Mouse (Mus musculus): ENCODE measurements around the gene Syna.

The Syna gene

DNA sequence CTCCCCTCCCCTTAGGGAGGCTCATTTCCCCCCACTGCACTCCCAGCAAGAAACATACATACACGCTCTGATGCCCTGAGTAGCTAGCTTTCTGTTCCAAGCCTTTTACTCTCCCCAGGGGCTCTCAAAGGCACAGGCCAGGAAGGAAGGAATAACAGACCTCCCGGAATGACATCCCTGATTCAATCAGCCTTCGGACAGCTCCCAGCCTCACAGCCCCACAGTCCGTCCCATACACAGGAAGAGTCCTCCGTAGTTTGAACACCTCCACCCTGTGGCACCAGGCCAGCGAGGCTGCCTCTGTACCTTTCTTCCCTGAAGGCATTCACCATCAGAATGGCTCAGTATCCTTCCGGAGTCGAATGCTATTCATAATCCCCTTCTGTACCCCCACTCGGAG, 31.5 kb downstream of the Syna start:
- WGBS = 31% methylated on average over 9 of the region's 9 CpGs

DNA sequence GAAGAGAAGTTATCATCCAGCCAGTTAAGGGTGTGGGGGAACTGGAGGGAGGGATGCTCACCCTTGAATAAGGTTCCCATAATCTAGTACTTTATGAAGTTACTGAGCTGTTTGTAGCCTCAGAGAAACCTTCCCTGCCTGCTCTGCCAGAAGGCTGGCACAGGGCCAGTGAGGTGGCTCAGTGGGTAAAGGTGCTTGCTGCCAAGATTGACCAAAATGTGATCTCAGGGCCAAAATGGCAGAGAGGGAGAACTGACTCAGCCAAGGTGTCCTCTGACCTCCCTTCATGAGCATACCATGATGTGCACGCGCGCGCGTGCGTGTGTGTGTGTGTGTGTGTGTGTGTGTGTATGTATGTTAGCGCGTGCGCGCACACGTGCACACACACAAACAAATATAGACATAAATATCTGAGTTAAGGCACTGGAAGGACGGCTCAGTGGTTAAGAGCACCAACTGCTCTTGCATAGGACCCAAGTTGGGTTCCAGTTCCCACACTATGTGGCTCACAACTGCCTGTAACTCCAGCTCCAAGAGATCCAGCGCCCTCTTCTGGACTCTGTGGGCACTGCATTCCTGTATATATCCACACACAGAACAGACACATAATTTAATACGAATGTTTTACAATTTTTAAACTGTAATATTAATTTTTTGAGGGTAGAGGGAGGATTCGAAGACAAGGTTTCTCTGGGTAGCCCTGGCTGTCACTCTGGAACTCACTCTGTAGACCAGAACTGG, 33.8 kb downstream of the Syna start:
- WGBS = 91% methylated on average over 15 of the region's 15 CpGs

DNA sequence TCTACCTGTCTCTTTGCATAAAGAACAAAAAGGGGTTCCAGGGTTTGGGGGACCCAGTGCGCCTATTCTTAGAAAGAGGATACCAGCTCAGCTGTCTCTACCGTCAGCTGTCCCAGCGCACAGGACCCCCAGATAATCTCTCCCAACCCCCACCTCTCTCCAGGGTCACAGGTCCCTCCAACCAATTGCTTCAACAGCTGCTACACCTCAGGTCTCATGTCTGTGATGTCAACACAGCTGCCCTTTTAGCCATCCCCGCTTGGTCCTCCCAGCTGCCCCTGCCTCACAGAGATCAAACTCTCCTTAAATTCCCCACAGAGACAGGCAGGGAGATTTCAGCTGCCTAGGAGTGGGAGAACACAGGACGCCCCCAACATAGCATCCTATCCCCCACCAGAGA, 36.2 kb downstream of the Syna start:
- 85% methylated on average over 5 of the region's 5 CpGs for WGBS

DNA sequence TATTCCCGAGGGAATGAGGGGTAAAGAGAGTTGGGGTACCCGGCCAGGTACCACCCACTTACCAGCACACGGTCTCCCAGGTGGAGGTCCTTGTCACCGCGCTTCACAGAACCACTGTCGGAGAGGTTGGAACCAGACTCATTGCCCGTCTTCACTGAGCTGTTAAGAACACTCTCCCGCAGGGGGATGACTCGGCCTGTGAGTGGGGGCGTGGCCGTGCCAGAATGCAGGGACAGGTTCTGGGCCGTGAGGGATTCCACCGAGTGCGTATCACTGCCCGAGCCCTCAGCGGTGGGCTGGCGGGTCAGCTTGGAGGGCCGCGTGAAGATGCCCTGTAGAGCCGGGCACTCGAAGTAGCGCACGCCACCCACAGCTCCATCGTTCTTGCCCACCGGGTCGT, 37.4 kb downstream of the Syna start:
- WGBS = 77% methylated on average over 26 of the region's 26 CpGs

DNA sequence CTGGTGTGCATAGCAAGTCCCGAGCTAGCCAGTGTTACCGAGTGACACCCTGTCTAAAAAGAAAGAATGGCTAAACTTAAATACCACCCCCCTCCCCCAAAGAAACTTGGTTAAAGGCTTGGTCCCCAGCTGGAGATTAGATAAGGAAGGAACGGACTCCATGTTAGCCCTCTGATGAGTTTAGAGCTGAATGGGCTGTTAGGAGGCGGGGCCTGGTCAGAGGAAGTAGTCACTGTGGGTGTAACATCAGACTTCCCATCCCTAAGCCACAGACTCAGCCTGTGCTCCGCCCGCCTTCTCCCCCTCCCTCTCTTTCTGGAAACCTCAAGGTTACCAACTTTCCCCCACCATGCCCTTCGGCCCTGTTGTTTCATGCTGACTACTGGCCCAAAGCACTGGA, 38.2 kb downstream of the Syna start:
- 82% methylated on average over 7 of the region's 7 CpGs for WGBS

DNA sequence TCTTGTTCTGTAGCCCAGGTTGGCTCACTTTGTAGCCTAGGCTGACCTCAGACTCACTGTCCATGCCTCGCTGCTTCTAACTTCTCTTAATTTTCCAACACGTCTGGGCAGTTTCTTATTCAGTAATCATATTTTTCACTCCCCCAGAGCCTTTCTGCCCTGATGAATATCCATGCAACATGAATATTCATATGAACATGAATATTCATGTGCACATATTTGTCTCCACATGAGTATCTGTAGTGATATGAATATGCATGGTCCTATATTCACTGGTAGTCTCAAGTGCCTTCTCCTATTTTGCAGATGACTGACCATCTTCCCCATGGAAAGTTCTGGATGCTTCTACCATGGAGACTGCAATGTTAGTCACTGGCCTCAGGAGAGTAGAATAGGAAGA, 38.8 kb downstream of the Syna start:
- WGBS = 50% methylated on average over 2 of the region's 2 CpGs

DNA sequence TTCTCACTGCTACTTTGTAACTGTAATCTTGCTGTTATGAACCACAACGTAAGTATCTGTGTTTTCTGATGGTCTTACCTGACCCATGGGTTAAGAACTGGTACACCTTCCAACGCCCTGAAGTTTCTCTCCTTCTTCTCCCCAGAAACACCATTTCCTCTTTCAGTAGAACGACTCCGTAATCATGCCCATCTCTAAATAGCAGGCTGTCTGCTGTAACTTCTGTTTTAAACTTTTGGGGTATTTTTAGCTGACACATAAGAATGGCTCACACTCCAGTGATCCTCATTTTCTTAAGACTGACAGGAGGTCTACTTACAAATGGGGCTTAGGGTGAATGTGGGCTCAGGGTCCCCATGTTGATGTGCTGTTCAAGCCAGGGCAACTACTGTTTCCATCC, 39.9 kb downstream of the Syna start:
- 41% methylated on average over 4 of the region's 4 CpGs for WGBS

DNA sequence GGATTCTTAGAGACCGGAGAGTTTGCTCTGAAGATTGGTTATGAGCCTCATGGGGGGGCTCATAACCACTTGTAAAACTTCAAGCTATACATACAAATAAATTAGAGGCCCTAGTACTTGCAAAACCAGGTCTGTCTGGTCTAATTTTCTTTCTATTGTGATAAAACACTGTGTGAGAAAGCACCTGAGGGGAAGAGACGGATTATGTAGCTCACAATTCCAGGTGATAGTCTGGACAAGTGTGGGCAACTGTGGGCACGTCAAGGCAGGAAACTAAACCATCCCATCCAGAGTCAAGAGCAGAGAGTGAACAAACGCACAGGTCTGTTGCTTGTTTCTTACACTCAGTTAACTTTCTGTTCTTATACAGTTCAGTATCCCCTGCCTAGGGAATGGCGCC, 40.5 kb downstream of the Syna start:
- 84% methylated on average over 5 of the region's 5 CpGs for WGBS

DNA sequence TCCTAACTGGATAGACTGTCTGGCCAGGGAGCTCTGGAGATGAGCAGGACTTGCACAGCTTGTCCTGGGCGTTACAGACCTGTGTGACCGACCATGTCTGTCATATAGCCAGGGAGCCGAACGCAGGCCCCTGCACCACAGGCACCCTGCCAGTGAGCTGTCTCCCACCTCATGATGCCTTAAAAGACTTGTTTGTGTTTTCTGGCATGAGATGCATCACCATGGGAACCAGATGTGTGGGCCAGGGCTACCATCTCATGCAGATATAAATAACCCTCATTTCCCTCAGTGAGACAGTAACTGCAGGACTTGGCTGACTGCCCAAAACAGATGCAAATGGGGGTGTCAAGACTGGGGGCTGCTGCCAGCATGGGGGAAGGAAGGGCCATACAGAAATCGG, 47.9 kb downstream of the Syna start:
- 25% methylated on average over 5 of the region's 5 CpGs for WGBS

DNA sequence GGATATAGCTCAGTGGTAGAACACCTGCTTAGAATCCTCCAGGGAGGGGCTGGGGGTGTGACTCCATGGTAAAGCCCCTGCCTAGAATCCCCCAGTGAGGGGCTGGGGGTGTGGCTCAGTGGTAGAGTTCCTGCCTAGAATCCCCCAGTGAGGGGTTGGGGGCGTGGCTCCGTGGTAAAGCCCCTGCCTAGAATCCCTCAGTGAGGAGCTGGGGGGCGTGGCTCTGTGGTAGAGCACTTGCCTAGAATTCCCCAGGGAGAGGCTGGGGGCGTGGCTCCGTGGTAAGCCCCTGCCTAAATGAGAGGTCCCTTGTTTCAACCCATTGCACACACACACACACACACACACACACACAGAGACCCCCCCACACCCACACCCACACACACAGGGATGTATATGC, 49.7 kb downstream of the Syna start:
- 92% methylated on average over 5 of the region's 5 CpGs for WGBS

DNA sequence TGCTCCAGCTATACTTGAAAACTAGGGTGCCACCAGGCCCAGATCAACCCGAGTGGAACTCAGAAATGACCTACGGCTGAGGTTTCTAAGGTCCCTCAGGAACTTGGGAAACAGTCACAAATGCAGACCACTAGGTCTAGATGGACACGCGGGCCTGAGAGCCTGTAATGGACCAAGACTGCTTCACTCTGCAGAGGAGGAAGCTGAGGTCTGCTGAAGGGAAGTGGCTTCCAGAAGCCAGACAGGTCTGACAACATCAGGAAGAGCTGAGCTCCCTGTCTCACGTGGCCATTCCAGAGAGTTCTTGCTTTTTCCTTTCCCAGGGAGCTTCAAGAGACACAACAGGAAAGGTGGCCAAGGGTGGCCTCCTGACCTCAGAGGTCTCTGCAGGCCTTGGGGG, 51.0 kb downstream of the Syna start:
- whole genome bisulfite sequencing = 79% methylated on average over 5 of the region's 5 CpGs
